Mouse (Mus musculus) adrenal gland, adult 2 months (tissue): ENCODE measurements around the gene Rtn2. TPM values are rescaled to one million over a fixed set of nuclear protein-coding genes. Genes with fewer than 3 reads are reported as not detected.
A peak's percentile ranks its signal among the peaks of the same experiment; 100 is the strongest.

ENCODE experiments used
- DNase-seq: peaks from one replicate; pipeline ENCODE4 v3.0.0; 2021
- polyA plus RNA-seq: library from polyadenylated mRNA; depleted of rRNA; stranded (reverse); fragments of >200 nt; gene quantifications from 2 replicates; pipeline ENCODE4 v1.2.3, GENCODE M21; 2012
- total RNA-seq, 2 experiments: library from RNA; stranded (reverse); gene quantifications; 2 replicates each; pipeline ENCODE4 v1.2.3; 2021

Gene Rtn2
- total and polyA plus RNA-seq, 3 experiments, result 4.2 to 14.6 (median 7.4) TPM

GRCm38 (mm10) chr7:19301461-19302263, 19.2 kb downstream of the Rtn2 start:
- DNase-seq, result no peak

DNA sequence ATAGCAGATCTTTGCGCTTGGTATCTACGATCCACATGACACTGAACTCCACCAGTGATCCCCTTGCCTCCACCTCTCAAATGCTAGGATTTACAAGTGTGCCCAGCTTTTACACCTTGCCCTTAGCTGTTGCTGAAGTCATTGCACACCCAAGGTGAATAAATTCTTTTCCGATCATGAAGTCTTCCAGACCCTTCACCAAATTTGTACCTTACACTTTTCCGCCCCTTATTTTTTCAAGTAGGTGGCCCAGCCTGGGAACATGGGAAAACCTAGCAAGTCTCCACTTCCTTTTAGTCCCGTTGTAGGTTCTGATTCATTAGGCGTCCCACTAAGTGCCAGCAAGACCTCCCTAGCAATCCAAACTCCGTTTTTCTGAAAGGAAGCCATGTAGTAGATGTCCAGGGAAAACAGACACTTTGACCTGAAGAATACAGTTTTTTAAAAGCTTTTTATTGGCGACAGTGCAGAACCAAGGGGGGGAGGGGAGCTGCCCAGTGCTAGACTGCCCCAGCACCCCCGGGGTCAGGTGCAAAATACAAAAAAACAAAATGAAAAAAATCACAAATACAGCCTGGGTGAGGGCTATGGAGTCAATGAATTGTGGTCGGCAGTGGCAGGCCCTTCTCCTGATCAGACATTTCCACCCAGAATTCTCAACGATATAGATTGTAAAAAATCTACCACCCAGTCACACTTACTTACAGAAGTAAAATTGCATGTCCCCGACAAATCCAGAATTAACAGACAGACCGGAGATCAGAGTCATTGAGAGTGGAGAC, 20.0 kb downstream of the Rtn2 start:
- no peak for DNase-seq

DNA sequence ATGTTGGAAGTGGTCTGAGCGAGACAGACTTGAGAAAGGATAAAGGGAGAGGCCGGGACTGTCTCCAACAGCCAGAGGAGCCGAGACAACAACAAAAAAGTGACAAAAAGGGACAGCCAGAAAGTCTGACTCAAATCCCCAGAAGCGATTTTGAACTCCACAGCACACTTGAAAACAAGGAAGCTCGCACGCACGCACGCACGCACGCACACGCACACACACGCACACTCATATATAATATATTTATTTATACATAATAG, 20.6 kb downstream of the Rtn2 start:
- no peak for DNase-seq

GRCm38 (mm10) chr7:19303770-19304169, 21.3 kb downstream of the Rtn2 start:
- peak; percentile 77 for DNase-seq

- DNase-seq, result no peak
These were observed 22.3 kb downstream of the Rtn2 start for GRCm38 (mm10) chr7:19304501-19305412.

- no peak for DNase-seq
These were observed 22.9 kb downstream of the Rtn2 start for GRCm38 (mm10) chr7:19305413-19305735.

DNA sequence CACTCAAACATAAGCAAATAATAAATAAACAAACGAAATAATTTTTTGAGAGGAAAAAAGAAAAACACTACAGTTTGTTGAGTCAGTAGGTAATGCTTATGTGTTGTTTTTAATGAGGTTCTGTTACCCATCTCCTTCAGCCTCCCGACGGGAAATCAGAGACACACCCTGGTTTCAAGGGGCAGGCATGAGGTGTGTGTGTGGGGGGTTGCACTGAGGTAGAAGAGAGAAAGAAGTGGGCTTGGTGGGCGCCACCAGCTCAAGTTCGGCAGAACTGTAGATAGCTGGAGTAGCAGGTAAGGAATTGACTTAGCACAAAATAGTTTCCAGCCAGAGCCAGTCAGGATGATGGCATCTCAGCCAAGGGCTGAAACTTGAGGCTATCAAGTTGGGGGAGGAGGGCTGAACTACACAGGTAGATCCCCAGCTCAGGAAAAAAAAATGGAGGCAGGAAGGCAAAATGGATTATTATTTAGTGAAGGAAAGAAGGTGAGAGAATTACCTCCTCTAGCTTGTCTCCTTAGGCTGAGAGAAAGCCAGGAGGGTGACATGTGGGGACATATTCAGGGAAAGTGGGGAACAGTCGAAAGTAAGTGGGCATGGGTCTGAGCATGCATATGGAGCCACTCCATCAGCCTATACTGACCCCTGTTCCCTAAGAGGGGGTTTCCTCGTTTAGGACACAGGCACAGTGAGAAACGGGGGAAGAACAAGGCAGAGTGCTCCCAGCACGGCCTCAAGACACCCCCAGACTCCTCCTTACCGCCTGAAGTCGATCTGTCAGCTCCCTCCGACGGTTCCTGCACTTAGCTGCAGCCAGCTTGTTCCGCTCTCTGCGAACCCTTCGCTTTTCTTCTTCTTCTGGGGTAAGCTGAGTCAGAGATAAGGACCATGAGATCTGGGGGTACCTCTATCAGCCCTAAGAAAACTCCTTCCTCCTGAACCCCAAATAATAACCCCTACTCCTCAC, 23.7 kb downstream of the Rtn2 start:
- no peak for DNase-seq

- no peak for DNase-seq
These were observed 24.7 kb downstream of the Rtn2 start for GRCm38 (mm10) chr7:19306819-19307738.

GRCm38 (mm10) chr7:19307739-19308453, 25.5 kb downstream of the Rtn2 start:
- DNase-seq, result peak; percentile 86

DNA sequence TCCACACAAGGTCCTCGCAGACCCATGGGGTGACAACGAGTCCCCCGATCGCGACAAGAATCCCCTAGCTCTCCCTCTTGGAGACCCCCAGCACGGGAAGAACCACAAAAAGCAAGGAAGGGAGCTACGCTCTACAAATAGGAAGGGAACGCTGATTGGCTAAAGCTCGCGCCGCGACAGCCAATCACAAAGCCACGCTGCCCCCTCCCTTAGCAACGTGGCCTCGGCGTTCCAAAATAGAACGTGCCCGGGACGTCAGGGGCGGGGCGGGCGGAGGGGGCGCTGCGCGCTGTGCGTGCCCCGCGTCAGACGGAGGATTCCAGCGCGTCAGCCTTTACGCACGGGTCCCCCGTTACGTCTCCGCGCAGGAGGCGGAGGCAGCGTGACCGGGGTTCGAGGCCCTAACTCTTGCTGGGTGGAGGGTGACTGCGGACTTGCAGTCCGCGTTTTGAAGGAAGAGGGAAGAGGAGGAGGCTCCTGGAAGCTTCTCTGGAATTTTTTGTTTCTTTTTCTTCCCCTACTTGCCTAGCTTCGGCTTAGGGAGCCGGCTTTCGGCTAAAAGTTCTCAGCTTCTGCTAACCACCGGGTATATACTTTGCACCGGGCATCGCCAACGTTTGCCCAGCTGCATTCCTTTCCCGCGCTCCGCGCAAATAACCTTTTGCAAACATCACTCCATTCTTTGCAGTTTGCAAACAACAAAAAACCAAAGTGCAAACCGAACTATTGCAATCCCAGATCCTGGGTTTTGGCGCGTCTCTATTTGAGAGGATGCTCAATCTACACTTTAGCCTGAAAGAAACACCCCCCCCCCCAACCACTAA, 26.2 kb downstream of the Rtn2 start:
- DNase-seq, result peak; percentile 99

DNA sequence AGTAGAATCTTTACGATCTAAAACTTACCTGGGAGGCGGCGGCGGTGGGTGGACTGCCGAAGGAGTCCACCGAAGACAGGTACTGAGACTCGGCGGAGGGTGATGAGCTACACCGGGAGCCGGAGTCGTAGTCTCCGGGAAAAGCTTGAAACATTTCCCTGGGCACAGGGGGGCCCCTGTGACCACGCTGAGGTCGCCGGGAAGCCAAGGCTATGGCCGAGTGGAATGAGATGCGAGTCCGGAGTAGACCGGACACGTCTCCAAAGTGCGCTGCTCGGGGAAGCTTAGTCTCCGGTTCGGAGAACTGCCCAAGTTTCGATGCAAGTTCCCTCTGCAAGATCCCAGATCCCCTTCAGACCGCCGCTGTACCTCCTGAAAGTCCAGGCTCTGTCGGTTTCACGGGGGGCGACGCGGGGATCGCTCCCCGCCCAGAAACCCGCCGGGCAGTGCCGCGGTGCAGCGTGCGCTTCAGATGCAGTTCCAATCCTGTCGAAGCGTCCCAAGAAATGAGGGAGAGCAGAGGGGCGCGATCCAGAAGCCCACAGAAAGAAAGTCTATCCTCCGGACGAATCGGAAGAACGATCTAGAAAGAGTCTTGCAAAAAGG, 27.0 kb downstream of the Rtn2 start:
- peak; percentile 39 for DNase-seq

- DNase-seq, result peak; percentile 95
These were observed 27.6 kb downstream of the Rtn2 start, which contains the start of gene Fosb for GRCm38 (mm10) chr7:19309884-19310641. Gene Fosb, minus strand, starts transcription at chr7:19310051.

- DNase-seq, result no peak
These were observed 29.6 kb downstream of the Rtn2 start for GRCm38 (mm10) chr7:19311991-19312390.

DNA sequence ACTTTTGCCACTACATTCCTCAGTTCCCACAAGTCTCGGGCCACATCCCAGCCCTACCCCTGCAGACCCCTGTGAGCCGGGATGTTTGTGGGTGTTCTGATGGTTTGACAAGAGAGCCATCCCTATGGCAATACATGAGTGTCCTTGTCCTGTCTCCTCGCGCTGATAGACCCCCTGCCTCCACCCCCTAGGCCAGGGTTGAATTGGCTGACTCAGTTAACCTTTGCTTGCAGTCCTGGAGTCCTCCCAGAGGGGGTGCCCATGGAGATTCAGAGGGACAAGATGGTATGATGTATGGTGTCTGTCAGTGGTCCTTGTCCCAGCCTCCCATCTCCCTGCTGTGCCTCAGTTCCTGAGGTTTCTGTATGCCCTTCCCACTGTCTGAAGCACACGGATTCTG, 31.6 kb downstream of the Rtn2 start:
- no peak for DNase-seq

DNA sequence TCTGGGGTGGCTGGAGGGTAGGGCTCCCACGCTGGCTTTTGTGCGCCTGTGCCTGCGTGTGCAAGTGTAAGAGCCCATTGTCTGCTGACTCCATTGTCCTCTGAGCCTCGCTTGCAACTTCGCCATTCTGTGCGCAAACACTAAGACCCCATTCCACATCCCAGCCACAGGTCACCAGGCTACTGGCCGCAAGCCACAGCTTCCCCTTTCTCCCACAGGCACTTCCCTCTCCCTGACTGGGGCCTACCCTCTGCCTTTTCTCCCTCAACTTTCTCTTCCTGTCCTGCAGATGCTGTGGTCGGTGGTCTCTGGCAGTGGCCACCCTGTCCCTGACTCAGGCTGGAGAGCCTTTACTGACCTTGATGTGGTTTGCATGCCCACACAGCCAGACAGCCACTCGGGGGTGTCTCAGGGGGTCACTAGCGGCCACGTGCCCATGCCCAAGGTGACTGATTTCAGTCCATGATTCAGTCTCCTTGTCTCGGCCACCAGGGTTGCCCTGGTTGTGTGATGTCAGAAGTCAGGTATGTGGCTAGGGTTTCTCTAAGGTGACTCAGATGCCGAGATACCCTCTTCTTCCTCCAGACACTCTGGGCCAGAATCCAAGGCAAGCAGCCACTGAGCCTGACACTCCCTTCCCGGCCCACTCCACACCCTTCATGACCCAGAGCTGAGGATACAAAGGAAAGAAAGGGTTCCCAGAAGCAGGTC, 34.2 kb downstream of the Rtn2 start:
- peak; percentile 72 for DNase-seq

DNA sequence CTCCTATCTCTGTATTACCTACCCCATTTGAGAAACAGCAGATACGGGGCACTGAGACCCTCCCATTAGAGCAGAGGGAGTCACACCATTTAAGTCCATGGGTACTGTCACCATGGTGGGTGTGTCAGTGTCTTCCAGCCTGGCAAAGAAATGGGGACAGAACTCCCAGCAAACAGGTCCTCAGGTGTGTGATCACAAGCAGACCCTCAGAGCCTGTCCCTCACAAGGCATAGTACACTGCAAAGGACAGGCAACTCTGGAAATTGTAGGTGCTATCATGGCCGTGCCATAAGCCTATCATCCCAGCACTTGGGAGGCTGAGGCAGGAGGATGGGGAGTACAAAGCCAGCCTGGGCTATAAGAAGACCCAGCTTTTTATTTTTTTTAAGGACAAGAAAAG, 35.8 kb downstream of the Rtn2 start:
- DNase-seq, result no peak

DNA sequence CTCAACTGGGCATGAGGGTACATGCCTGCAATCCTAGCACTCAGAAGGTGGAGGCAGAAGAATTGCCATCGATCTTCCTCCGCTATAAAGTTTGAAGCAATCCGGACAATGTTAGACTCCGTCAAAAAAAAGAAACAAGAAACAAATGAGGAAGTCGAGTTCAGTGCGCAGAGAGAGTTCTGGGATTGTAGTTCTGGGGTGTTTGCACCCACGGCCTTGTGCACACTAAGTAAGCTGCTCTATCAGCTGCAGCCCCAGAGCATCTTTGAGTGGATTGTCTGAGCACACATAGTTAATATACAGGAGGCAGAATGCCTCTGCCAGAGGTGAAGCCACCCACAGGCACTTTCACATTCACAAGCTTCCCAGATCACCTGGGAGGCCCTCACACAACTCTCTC, 36.3 kb downstream of the Rtn2 start:
- DNase-seq, result no peak
